Mouse (Mus musculus) ES-CJ7 (cell line): Measurements from ENCODE around the gene Ets1.

Experiments
- DNase-seq: peaks from one replicate; pipeline ENCODE4 v3.0.0; 2011; ENCODE audit warnings: low read depth, low spot score

Gene Ets1

DNA sequence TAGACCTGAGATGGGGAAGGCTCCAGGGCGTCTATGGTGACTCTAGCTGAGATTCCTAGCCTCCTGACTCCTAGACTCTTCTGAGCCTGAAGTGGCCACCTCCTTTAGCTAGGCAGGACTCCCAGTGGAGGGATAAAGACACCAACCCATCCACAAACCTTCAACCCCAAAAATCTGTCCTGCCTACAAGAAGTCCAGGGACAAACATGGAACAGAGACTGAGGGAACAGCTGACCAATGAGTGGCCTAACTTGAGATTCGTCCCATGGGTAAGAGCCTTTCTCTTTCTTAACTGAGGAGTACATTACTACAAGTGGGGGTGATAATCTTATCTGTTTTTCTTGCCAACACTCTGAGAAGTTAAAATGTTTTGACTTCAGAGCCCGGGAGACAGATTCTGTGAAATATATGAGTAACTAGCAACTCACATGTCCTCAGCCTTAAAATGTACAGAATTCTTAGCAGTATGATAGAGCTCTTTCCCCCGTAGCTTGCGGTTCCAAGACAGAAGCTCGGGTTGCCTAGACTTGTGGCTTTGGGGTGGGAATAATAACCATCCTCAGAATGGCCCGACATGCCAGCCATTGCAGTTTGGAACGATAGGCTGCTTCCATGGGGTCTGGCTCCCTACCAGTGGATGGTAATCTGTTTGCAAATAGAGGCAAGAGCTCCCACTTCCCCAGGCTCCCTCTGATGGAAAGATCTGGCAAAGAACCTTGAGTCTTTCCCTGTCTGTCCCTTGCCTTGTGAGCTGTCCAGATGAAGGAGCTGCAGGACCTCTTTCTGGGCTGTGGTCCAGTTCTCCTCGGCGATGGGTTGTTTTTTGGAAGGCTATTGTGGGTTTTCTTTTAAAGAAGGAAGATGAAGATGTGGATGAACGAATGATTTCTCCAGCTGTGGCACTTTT is 30.8 kb downstream of the Ets1 start:
- DNase-seq, result no peak

DNA sequence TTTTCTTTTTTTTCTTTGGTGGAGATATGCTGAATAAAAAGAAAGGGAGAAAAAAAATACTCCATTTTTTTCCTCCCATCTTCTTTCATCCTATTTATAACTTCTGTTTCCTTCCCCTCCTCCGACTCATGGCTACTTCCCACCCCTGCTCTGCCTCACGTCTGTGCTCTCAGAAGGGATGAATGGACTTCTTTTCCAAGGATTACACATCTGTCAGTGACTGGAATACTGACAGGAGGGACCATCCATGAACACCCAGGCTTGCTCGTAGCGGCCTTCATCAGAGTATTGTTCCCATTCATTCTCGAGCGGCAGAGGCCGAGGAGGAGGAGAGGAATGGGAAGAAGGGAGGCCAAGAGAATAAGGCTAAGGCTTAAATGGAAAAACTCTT is 31.5 kb downstream of the Ets1 start:
- no peak for DNase-seq

DNA sequence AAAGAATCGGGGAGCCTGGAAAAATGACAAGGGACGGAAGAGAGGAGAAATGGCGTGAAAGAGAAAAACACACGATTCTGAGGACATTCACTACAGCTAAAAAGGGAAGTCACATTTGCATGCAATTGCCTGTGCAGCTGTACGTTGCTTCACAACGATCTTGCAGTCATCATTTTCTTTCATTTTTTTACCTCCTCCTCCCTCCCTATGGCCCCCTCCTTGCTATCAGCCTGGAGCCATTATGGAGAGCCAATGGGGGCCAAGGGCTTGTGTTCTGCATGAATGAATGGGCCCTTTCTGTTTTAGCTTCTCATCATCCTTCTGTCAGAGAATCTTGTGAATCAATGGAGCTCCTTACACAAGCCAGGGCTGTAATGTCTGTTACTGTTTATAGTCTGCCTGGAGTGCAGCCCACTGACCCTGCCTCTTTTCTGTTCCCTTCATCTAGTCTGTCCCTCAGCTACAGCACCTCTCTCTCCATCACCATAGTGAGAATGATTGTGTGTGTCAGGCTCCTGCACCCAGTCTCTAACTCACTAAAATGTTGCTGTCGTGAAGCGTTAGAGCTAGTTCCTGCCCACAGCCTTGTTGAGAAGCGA is 32.2 kb downstream of the Ets1 start:
- DNase-seq, result no peak

GRCm38 (mm10) chr9:32669397-32669796 is 33.4 kb downstream of the Ets1 start:
- DNase-seq, result no peak

GRCm38 (mm10) chr9:32671970-32672859 is 36.2 kb downstream of the Ets1 start:
- DNase-seq, result peak; percentile 10

GRCm38 (mm10) chr9:32673923-32674322 is 37.9 kb downstream of the Ets1 start:
- no peak for DNase-seq

DNA sequence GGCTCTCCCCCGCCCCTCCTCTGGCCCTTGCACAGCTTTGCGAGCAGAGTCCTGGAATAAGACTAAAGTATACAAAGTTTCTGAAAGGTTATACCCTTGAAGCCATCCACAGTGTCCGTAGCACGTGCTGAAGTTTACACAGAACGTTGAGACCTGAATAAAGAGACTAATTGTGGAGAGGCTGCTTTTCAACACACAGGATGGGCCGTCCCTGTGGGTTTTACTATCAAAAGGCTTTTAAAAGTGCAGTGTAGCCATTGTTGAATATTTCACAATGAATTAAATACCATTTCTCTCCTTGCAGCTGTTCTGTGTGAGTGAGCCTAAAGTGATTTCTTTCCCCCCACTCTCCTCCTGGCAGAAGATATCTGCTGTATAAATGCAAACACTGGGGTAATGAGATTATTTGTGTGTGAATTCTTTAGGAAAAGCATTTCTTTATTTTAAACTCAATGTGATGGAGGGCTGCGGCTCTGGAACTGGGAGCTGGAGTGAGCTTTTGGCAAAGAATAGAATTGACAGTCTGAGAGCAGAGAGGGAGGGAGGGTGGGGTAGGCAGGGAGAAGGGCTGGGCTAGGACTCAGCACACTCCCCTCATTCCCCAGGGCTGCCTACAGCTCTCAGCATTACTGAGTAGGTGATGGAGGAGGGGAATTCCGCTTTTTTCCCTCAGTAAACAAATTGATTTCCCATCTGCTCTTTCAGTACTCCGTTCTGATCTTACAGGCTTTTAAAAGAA is 39.8 kb downstream of the Ets1 start:
- no peak for DNase-seq

GRCm38 (mm10) chr9:32676480-32676879 is 40.5 kb downstream of the Ets1 start:
- DNase-seq, result no peak

GRCm38 (mm10) chr9:32677646-32678045 is 41.6 kb downstream of the Ets1 start:
- DNase-seq, result no peak

- no peak for DNase-seq
Observed at GRCm38 (mm10) chr9:32678120-32678757, 42.2 kb downstream of the Ets1 start.

DNA sequence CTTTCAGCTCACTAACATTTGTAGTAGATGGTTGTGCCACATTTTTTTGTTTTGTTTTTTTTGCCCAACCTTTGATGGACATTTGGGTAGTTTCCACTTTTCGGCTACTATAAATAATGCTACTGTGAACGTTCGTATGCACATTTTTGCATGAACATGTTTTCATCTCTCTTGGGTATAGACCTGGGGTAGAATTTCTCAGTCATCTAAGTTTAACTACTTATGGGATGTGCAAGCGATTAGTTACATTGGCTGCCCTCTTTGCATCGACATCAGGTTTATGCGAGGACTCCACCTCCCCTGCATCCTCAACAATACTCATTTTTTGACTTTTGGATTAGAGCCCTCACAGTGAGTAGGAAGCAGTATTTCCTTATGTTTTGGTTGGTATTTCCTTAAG is 43.5 kb downstream of the Ets1 start:
- no peak for DNase-seq

GRCm38 (mm10) chr9:32680201-32680600 is 44.2 kb downstream of the Ets1 start:
- no peak for DNase-seq

DNA sequence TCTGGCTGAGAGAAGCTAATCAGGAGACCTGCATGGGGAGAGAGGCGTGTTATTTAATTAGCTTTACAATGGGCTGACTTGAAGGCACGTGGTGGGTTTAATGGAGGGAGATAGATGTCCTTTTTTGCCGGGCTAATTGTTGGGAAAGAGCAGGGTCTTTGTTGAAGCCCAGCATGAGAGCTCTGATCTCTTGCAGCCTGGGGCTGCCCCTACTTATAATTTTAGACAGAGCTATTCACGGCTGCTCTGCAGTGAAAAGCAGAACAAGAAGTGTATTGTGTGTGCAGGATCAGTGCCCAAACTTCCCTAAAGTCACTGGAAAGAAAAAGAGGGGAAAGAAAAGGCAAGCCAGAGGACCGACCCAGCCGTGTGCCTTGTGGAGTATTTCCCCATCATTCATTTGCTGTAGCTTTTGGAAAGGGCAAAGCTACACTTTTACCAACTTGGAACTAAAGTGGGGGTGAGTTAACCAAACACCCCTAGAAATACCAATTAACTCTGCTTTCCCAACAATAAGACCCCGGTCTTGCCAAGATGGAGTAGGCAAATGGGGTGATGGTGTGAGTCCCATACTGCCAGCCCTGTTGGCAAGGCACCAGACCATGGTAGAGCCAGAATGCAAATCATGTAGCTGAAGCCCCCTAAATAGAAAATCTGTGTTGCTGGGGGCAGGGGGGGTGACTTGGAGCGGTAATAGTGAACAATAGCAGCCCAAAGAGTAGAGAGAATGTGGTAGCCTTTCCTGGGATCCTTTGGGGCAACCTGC is 50.0 kb downstream of the Ets1 start:
- DNase-seq, result peak; percentile 46

- DNase-seq, result no peak
Observed at GRCm38 (mm10) chr9:32688351-32688750, 52.3 kb downstream of the Ets1 start.

GRCm38 (mm10) chr9:32691151-32691925 is 55.3 kb downstream of the Ets1 start:
- DNase-seq, result no peak

DNA sequence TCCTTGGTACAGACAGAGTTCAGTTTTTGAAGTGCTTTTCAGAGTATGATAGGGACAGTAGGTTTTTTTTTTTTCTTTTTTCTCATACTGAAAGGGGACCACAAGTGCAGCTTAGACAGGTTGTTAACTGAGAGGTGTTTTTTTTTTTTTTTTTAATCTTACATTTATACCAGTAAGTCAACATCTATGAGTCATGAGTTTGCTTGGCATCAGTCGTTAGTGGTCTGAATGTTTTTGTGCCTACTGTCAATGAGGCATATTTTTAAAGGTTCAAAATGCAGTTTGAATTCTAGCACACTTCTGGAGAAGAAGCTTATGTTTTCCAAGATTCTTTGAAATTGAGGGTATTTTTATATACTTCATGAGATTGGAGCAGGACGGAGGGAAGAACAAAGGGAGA is 56.9 kb downstream of the Ets1 start:
- no peak for DNase-seq

- DNase-seq, result no peak
Observed at GRCm38 (mm10) chr9:32693411-32693810, 57.4 kb downstream of the Ets1 start.

DNA sequence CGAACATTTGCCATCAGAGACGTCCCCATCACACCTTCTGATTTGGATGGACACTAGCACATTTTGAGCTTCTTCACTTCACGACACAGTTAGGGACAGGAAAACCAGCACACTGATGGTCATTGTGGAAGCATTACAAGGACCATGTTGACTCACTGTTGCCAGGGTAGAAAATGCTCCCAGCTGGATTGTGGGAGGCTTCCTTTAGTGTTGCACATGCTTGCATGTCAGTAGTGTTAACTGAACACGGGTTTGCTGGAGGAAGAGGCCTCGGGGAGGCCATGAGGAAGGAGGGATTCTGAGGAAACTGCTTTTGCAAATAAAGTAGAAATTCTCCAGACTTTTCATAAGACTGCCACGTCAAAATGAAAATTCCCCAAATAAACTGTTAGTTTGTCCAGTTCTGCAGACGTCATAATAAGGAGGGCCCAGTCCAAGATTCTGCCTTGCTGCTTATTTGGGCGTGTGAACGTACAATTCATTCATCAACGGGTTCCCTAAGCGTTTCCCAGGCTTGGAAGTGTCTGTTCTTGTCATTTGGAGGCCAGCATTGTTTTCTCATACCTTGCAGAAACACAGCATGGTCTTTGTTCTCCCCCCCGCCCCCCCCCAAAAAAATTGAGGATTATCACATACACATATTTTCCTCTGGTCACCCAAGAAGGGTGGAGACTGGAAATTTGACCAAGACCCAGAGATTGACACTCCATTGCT is 58.2 kb downstream of the Ets1 start:
- DNase-seq, result no peak
